8 mouse cellular contexts compared by ENCODE assay signal in the genomic region with DNA sequence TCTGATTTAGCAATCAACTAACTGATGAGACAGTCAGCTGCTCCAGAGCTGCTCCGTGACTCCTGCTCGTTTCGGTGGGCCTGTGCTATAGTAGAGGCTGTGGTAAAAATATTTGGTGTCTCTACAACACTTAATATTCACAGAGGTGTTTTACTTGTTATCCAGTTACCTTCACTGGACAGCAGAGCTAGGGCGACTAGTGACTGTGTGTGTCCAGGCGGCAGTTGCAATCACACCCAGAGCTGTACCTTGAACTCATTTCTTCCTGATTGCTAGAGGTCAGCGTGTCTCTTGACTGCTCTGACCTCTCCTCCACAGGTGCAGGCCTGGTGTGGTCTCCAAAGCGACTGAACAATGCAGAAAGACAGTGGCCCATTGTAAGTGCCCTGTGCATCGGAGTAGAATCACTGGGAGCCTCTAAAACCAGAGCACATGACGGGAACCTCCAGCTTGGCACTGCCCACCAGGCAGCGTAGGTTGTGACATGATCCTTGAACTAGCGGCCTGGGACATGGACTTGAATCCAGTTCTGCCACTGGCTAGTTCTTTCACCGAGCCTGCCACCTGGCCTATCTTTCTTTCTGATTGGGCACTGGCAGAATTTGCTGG. TPM values are rescaled to one million over a fixed set of nuclear protein-coding genes. Genes with fewer than 3 reads are reported as not detected.
A peak's percentile ranks its signal among the peaks of the same experiment; 100 is the strongest.
DNase-seq lines count a peak whose midpoint lies in the region; ATAC-seq and TF ChIP-seq lines count a peak whose summit lies in the region.

No protein-coding gene starts in this region.

- peaks cover 6% of the 10 kb centered on the region; the same call in 1 of the 2 replicates for H3K79me2 ChIP-seq in liver, adult 2 months (ENCODE audit: control insufficient read depth, insufficient read depth, low read length)

- H3K27me3 ChIP-seq in heart, embryonic 14.5 days (ENCODE audit: control insufficient read depth, insufficient read depth, low read length), result no peaks in the 10 kb centered on the region
- no peaks in the 10 kb centered on the region for H3K27me3 ChIP-seq in hindbrain, embryonic 10.5 days (ENCODE audit: insufficient read depth, poor library complexity, severe bottlenecking)
- no peaks in the 10 kb centered on the region for H3K27me3 ChIP-seq in liver, adult 2 months (ENCODE audit: control insufficient read depth, insufficient read depth, low read length)
- H3K27me3 ChIP-seq in small intestine, adult 2 months (ENCODE audit: control insufficient read depth, insufficient read depth, low read length), result no peaks in the 10 kb centered on the region

- TF ChIP-seq CTCF in liver, adult 2 months (IDR thresholded peaks at IDR 0.05; ENCODE audit: low read depth, low read length), result no peak
- TF ChIP-seq CTCF in small intestine, adult 2 months (IDR thresholded peaks at IDR 0.05; ENCODE audit: extremely low read depth, insufficient read length, insufficient replicate concordance, low read depth, low read length), result no peak

- H3K4me3 ChIP-seq in heart, embryonic 14.5 days (ENCODE audit: control insufficient read depth in 1 of 2, insufficient read depth in 1 of 2, low read depth in 1 of 2, low read length in 2 of 2), result peak overlapping the region; percentile 55 to 66
- peak overlapping the region; percentile 74 for H3K4me3 ChIP-seq in hindbrain, embryonic 10.5 days
- peak overlapping the region; percentile 77 for H3K4me3 ChIP-seq in liver, adult 2 months (ENCODE audit: insufficient read depth, low read depth, low read length)
- peak overlapping the region; percentile 93 for H3K4me3 ChIP-seq in small intestine, adult 2 months (ENCODE audit: low read depth, low read length)

- H3K9me3 ChIP-seq in heart, embryonic 14.5 days (ENCODE audit: control insufficient read depth, low read length), result no peaks in the 10 kb centered on the region
- H3K9me3 ChIP-seq in hindbrain, embryonic 10.5 days, result no peaks in the 10 kb centered on the region

- H3K36me3 ChIP-seq in heart, embryonic 14.5 days (ENCODE audit: control insufficient read depth, insufficient read depth, low read length), result peaks cover 66% of the 10 kb centered on the region
- H3K36me3 ChIP-seq in hindbrain, embryonic 10.5 days, result peaks cover 73% of the 10 kb centered on the region
- peaks cover 43% of the 10 kb centered on the region for H3K36me3 ChIP-seq in liver, adult 2 months (ENCODE audit: control insufficient read depth, insufficient read depth, low read length)
- H3K36me3 ChIP-seq in small intestine, adult 2 months (ENCODE audit: control insufficient read depth, insufficient read depth, low read length), result peaks cover 44% of the 10 kb centered on the region

- intact Hi-C loops in heart, postnatal 14 days (cut with DNase I), result loop anchor here (2.0 kb wide), 1 partner anchor 14 kb away; no protein-coding TSS in a partner anchor
- intact Hi-C loops in left cerebral cortex, postnatal 10 days (cut with DNase I), result loop anchor here (10.0 kb wide), 1 partner anchor 218 kb away; no protein-coding TSS in a partner anchor

- peak overlapping the region; percentile 84 for H3K9ac ChIP-seq in heart, embryonic 14.5 days (ENCODE audit: low read length)
- H3K9ac ChIP-seq in liver, adult 2 months (ENCODE audit: low read depth, low read length), result peak overlapping the region; percentile 84

- DNase-seq in heart, postnatal 14 days, result no peak
- peak; percentile 32 to 35 for DNase-seq in adrenal gland, postnatal 36 days
- peak; percentile 22 for DNase-seq in hindbrain, embryonic 10.5 days (ENCODE audit: low spot score)
- peak; percentile 87 for DNase-seq in liver, adult 2 months (ENCODE audit: extremely low read depth, low read depth, low spot score)
- no peak for DNase-seq in thymus, postnatal 10 days (ENCODE audit: low spot score in 2 of 2)
- no peak for DNase-seq in left cerebral cortex, postnatal 10 days (ENCODE audit: extremely low spot score in 1 of 2, low spot score in 2 of 2)

- peak overlapping the region; percentile 80 to 85 for H3K27ac ChIP-seq in heart, embryonic 14.5 days (replicated peaks in 1 of 2; ENCODE audit: control insufficient read depth in 1 of 2, insufficient read depth in 1 of 2, low read depth in 2 of 2, low read length in 2 of 2)
- peak overlapping the region; percentile 92 for H3K27ac ChIP-seq in hindbrain, embryonic 10.5 days
- peak overlapping the region; percentile 86 for H3K27ac ChIP-seq in liver, adult 2 months (replicated peaks; ENCODE audit: insufficient read depth, low read depth, low read length)
- peak overlapping the region; percentile 96 for H3K27ac ChIP-seq in small intestine, adult 2 months (ENCODE audit: insufficient read depth, low read depth, low read length)

- H3K4me1 ChIP-seq in heart, embryonic 14.5 days (ENCODE audit: control insufficient read depth in 2 of 2, insufficient read depth in 2 of 2, low read length in 2 of 2), result peaks cover 11 to 21% of the 10 kb centered on the region in 2 experiments
- H3K4me1 ChIP-seq in hindbrain, embryonic 10.5 days (replicated peaks), result peaks cover 28% of the 10 kb centered on the region
- H3K4me1 ChIP-seq in liver, adult 2 months (ENCODE audit: control insufficient read depth, insufficient read depth, low read length), result peaks cover 12% of the 10 kb centered on the region
- peaks cover 9% of the 10 kb centered on the region for H3K4me1 ChIP-seq in small intestine, adult 2 months (ENCODE audit: control insufficient read depth, insufficient read depth, insufficient read length, low read length)

- H3K4me2 ChIP-seq in heart, embryonic 14.5 days (ENCODE audit: low read length), result peak overlapping the region; percentile 87

- 0 out of 2 replicates have a peak, but pooled peaks have one; percentile 21 for TF ChIP-seq POLR2A in liver, adult 2 months (IDR thresholded peaks at IDR 0.05; ENCODE audit: extremely low read depth, insufficient read depth, low read length)
- no peak; the same call in 1 of the 2 replicates for TF ChIP-seq POLR2A in small intestine, adult 2 months (IDR thresholded peaks at IDR 0.05; ENCODE audit: low read depth, low read length)

- ATAC-seq in heart, embryonic 14.5 days (ENCODE audit: insufficient number of reproducible peaks, insufficient read depth, low FRiP score, low read depth), result no peak

- 43% methylated on average over 12 of the region's 12 CpGs for WGBS in heart, embryonic 14.5 days
- WGBS in hindbrain, embryonic 10.5 days, result 41% methylated on average over 12 of the region's 12 CpGs
- WGBS in liver, adult 2 months, result 12% methylated on average over 12 of the region's 12 CpGs
- WGBS in small intestine, adult 2 months, result 13% methylated on average over 12 of the region's 12 CpGs

RNA-seq across cellular contexts. Expression of gene Tmem14c, which starts 0.8 kb away (rescaled TPM):
- 245 and 252 TPM in 2 replicates for polyA plus RNA-seq in heart, embryonic 14.5 days (2014; fragmentation: Nextera tagmentation; extraction: Ambion mirVana)
- total RNA-seq in heart, postnatal 14 days (2021), result 100 to 1,000 TPM; 175 to 198 TPM
- total RNA-seq in adrenal gland, postnatal 36 days (2021), result 100 to 1,000 TPM; 149 to 198 TPM
- 211 and 234 TPM in 2 replicates for polyA plus RNA-seq in hindbrain, embryonic 10.5 days (2016; fragmentation: Nextera tagmentation; extraction: Ambion mirVana)
- total RNA-seq in liver, adult 2 months (2014; rRNA removed), result 149 and 153 TPM in 2 replicates
- polyA plus RNA-seq in liver, adult 2 months (2012; rRNA removed), result 201 and 244 TPM in 2 replicates
- polyA plus RNA-seq in small intestine, adult 2 months (2012; rRNA removed), result 64.4 and 79.0 TPM in 2 replicates
- 10 to 100 TPM; 65.1 to 67.8 TPM for total RNA-seq in left cerebral cortex, postnatal 10 days (2021)

RNA-seq across cellular contexts. Expression of gene Pak1ip1, which starts 16.1 kb away (rescaled TPM):
- polyA plus RNA-seq in heart, embryonic 14.5 days (2014; fragmentation: Nextera tagmentation; extraction: Ambion mirVana), result 52.1 and 54.6 TPM in 2 replicates
- total RNA-seq in heart, postnatal 14 days (2021), result 10 to 100 TPM; 25.4 to 25.8 TPM
- total RNA-seq in adrenal gland, postnatal 36 days (2021), result 10 to 100 TPM; 62.7 to 63.9 TPM
- polyA plus RNA-seq in hindbrain, embryonic 10.5 days (2016; fragmentation: Nextera tagmentation; extraction: Ambion mirVana), result 75.8 and 80.5 TPM in 2 replicates
- 28.9 and 35.5 TPM in 2 replicates for total RNA-seq in liver, adult 2 months (2014; rRNA removed)
- 33.4 and 34.2 TPM in 2 replicates for polyA plus RNA-seq in liver, adult 2 months (2012; rRNA removed)
- 19.2 and 31.5 TPM in 2 replicates for polyA plus RNA-seq in small intestine, adult 2 months (2012; rRNA removed)
- 10 to 100 TPM; 31.6 to 32.6 TPM for total RNA-seq in left cerebral cortex, postnatal 10 days (2021)

Comparison
In these comparisons a context has a peak if more than half of its experiments do, and no peak if none do; other contexts are left out.
1. DNase-seq: peak in adrenal gland, postnatal 36 days (2 of 2), hindbrain, embryonic 10.5 days (single experiment) and liver, adult 2 months (single experiment); none in heart, postnatal 14 days (0 of 2), thymus, postnatal 10 days (0 of 2) and left cerebral cortex, postnatal 10 days (0 of 2).
2. Peak in every context shown above with its lines, with median percentiles within 50 percentile points of each other: H3K27ac ChIP-seq and H3K4me3 ChIP-seq.